Mouse (Mus musculus): ENCODE measurements around the gene Treh. TPM values are rescaled to one million over a fixed set of nuclear protein-coding genes. Genes with fewer than 3 reads are reported as not detected.
A peak's percentile ranks its signal among the peaks of the same experiment; 100 is the strongest.

The Treh gene
- polyA plus RNA-seq, 1 experiment from 2014 or later, result not detected

- Histone ChIP-seq H3K4me1 (ENCODE audit: control insufficient read depth, insufficient read depth, low read length) (no peaks in the 10 kb centered on the region), H3K9me3 (ENCODE audit: control insufficient read depth, low read length) (no peaks in the 10 kb centered on the region), H3K4me3 (ENCODE audit: low read depth, low read length) (no peak overlapping the region), H3K9ac (ENCODE audit: low read length) (no peak overlapping the region), H3K4me2 (ENCODE audit: low read depth, severe bottlenecking) (no peak overlapping the region), H3K27ac (replicated peaks; ENCODE audit: low read depth, low read length) (no peak overlapping the region), H3K36me3 (ENCODE audit: control insufficient read depth, insufficient read depth, low read length) (peaks cover 2% of the 10 kb centered on the region; the same call in 1 of the 2 replicates), H3K27me3 (ENCODE audit: control insufficient read depth, insufficient read depth, low read length) (no peaks in the 10 kb centered on the region)
- WGBS, result 95% methylated on average over 7 of the region's 7 CpGs
- DNase-seq (ENCODE audit: low spot score), result no peak
- no peak for ATAC-seq (ENCODE audit: insufficient number of reproducible peaks, low FRiP score, low TSS enrichment, low read depth)
Observed at GRCm38 (mm10) chr9:44643103-44643502, 29.9 kb upstream of the Treh start.

GRCm38 (mm10) chr9:44644186-44644585 is 28.8 kb upstream of the Treh start:
- no peaks in the 10 kb centered on the region for H3K4me1 ChIP-seq (ENCODE audit: control insufficient read depth, insufficient read depth, low read length)
- no peaks in the 10 kb centered on the region for H3K36me3 ChIP-seq (ENCODE audit: control insufficient read depth, insufficient read depth, low read length)
- no peaks in the 10 kb centered on the region for H3K9me3 ChIP-seq (ENCODE audit: control insufficient read depth, low read length)
- H3K27me3 ChIP-seq (ENCODE audit: control insufficient read depth, insufficient read depth, low read length), result no peaks in the 10 kb centered on the region
- 86% methylated on average over 2 of the region's 2 CpGs for WGBS
- no peak for ATAC-seq (ENCODE audit: insufficient number of reproducible peaks, low FRiP score, low TSS enrichment, low read depth)
- no peak overlapping the region for H3K9ac ChIP-seq (ENCODE audit: low read length)
- no peak for DNase-seq (ENCODE audit: low spot score)
- no peak overlapping the region for H3K27ac ChIP-seq (replicated peaks; ENCODE audit: low read depth, low read length)
- H3K4me3 ChIP-seq (ENCODE audit: low read depth, low read length), result no peak overlapping the region
- no peak overlapping the region for H3K4me2 ChIP-seq (ENCODE audit: low read depth, severe bottlenecking)

- WGBS, result 85% methylated on average over 5 of the region's 5 CpGs
- ATAC-seq (ENCODE audit: insufficient number of reproducible peaks, low FRiP score, low TSS enrichment, low read depth) (no peak), DNase-seq (ENCODE audit: low spot score) (no peak)
- Histone ChIP-seq H3K9ac (ENCODE audit: low read length) (no peak overlapping the region), H3K27ac (replicated peaks; ENCODE audit: low read depth, low read length) (no peak overlapping the region), H3K27me3 (ENCODE audit: control insufficient read depth, insufficient read depth, low read length) (no peaks in the 10 kb centered on the region), H3K36me3 (ENCODE audit: control insufficient read depth, insufficient read depth, low read length) (no peaks in the 10 kb centered on the region), H3K4me3 (ENCODE audit: low read depth, low read length) (no peak overlapping the region), H3K9me3 (ENCODE audit: control insufficient read depth, low read length) (no peaks in the 10 kb centered on the region), H3K4me2 (ENCODE audit: low read depth, severe bottlenecking) (no peak overlapping the region), H3K4me1 (ENCODE audit: control insufficient read depth, insufficient read depth, low read length) (no peaks in the 10 kb centered on the region)
Observed at GRCm38 (mm10) chr9:44645481-44645880, 27.6 kb upstream of the Treh start.

GRCm38 (mm10) chr9:44645924-44646323 is 27.1 kb upstream of the Treh start:
- Histone ChIP-seq H3K27ac (replicated peaks; ENCODE audit: low read depth, low read length) (no peak overlapping the region), H3K27me3 (ENCODE audit: control insufficient read depth, insufficient read depth, low read length) (no peaks in the 10 kb centered on the region), H3K4me3 (ENCODE audit: low read depth, low read length) (no peak overlapping the region), H3K9ac (ENCODE audit: low read length) (no peak overlapping the region), H3K4me1 (ENCODE audit: control insufficient read depth, insufficient read depth, low read length) (no peaks in the 10 kb centered on the region), H3K36me3 (ENCODE audit: control insufficient read depth, insufficient read depth, low read length) (no peaks in the 10 kb centered on the region), H3K4me2 (ENCODE audit: low read depth, severe bottlenecking) (no peak overlapping the region), H3K9me3 (ENCODE audit: control insufficient read depth, low read length) (no peaks in the 10 kb centered on the region)
- DNase-seq (ENCODE audit: low spot score) (no peak), ATAC-seq (ENCODE audit: insufficient number of reproducible peaks, low FRiP score, low TSS enrichment, low read depth) (no peak)
- WGBS, result 68% methylated on average over 15 of the region's 15 CpGs

GRCm38 (mm10) chr9:44646366-44646765 is 26.7 kb upstream of the Treh start:
- no peaks in the 10 kb centered on the region for H3K27me3 ChIP-seq (ENCODE audit: control insufficient read depth, insufficient read depth, low read length)
- no peak overlapping the region for H3K4me3 ChIP-seq (ENCODE audit: low read depth, low read length)
- no peak for DNase-seq (ENCODE audit: low spot score)
- no peaks in the 10 kb centered on the region for H3K36me3 ChIP-seq (ENCODE audit: control insufficient read depth, insufficient read depth, low read length)
- no peaks in the 10 kb centered on the region for H3K9me3 ChIP-seq (ENCODE audit: control insufficient read depth, low read length)
- H3K9ac ChIP-seq (ENCODE audit: low read length), result no peak overlapping the region
- no peaks in the 10 kb centered on the region for H3K4me1 ChIP-seq (ENCODE audit: control insufficient read depth, insufficient read depth, low read length)
- ATAC-seq (ENCODE audit: insufficient number of reproducible peaks, low FRiP score, low TSS enrichment, low read depth), result no peak
- H3K4me2 ChIP-seq (ENCODE audit: low read depth, severe bottlenecking), result no peak overlapping the region
- H3K27ac ChIP-seq (replicated peaks; ENCODE audit: low read depth, low read length), result no peak overlapping the region
- 89% methylated on average over 6 of the region's 6 CpGs for WGBS

GRCm38 (mm10) chr9:44647026-44647425 is 26.0 kb upstream of the Treh start:
- no peaks in the 10 kb centered on the region for H3K36me3 ChIP-seq (ENCODE audit: control insufficient read depth, insufficient read depth, low read length)
- 93% methylated on average over 8 of the region's 8 CpGs for WGBS
- H3K27ac ChIP-seq (replicated peaks; ENCODE audit: low read depth, low read length), result no peak overlapping the region
- DNase-seq (ENCODE audit: low spot score) (no peak), ATAC-seq (ENCODE audit: insufficient number of reproducible peaks, low FRiP score, low TSS enrichment, low read depth) (no peak)
- no peak overlapping the region for H3K4me3 ChIP-seq (ENCODE audit: low read depth, low read length)
- H3K4me2 ChIP-seq (ENCODE audit: low read depth, severe bottlenecking), result no peak overlapping the region
- H3K9me3 ChIP-seq (ENCODE audit: control insufficient read depth, low read length), result no peaks in the 10 kb centered on the region
- H3K4me1 ChIP-seq (ENCODE audit: control insufficient read depth, insufficient read depth, low read length), result no peaks in the 10 kb centered on the region
- H3K9ac ChIP-seq (ENCODE audit: low read length), result no peak overlapping the region
- H3K27me3 ChIP-seq (ENCODE audit: control insufficient read depth, insufficient read depth, low read length), result no peaks in the 10 kb centered on the region

- Histone ChIP-seq H3K27me3 (ENCODE audit: control insufficient read depth, insufficient read depth, low read length) (no peaks in the 10 kb centered on the region), H3K36me3 (ENCODE audit: control insufficient read depth, insufficient read depth, low read length) (no peaks in the 10 kb centered on the region), H3K4me2 (ENCODE audit: low read depth, severe bottlenecking) (no peak overlapping the region), H3K27ac (replicated peaks; ENCODE audit: low read depth, low read length) (no peak overlapping the region), H3K9ac (ENCODE audit: low read length) (no peak overlapping the region), H3K4me3 (ENCODE audit: low read depth, low read length) (no peak overlapping the region), H3K9me3 (ENCODE audit: control insufficient read depth, low read length) (no peaks in the 10 kb centered on the region), H3K4me1 (ENCODE audit: control insufficient read depth, insufficient read depth, low read length) (no peaks in the 10 kb centered on the region)
- no peak for DNase-seq (ENCODE audit: low spot score)
- ATAC-seq (ENCODE audit: insufficient number of reproducible peaks, low FRiP score, low TSS enrichment, low read depth), result no peak
- 86% methylated on average over 4 of the region's 4 CpGs for WGBS
Observed at GRCm38 (mm10) chr9:44647656-44648055, 25.4 kb upstream of the Treh start.

- DNase-seq (ENCODE audit: low spot score) (no peak), ATAC-seq (ENCODE audit: insufficient number of reproducible peaks, low FRiP score, low TSS enrichment, low read depth) (no peak)
- H3K9me3 ChIP-seq (ENCODE audit: control insufficient read depth, low read length), result no peaks in the 10 kb centered on the region
- H3K4me3 ChIP-seq (ENCODE audit: low read depth, low read length), result no peak overlapping the region
- no peaks in the 10 kb centered on the region for H3K4me1 ChIP-seq (ENCODE audit: control insufficient read depth, insufficient read depth, low read length)
- no peak overlapping the region for H3K27ac ChIP-seq (replicated peaks; ENCODE audit: low read depth, low read length)
- no peak overlapping the region for H3K9ac ChIP-seq (ENCODE audit: low read length)
- no peak overlapping the region for H3K4me2 ChIP-seq (ENCODE audit: low read depth, severe bottlenecking)
- no peaks in the 10 kb centered on the region for H3K36me3 ChIP-seq (ENCODE audit: control insufficient read depth, insufficient read depth, low read length)
- H3K27me3 ChIP-seq (ENCODE audit: control insufficient read depth, insufficient read depth, low read length), result no peaks in the 10 kb centered on the region
- WGBS, result 85% methylated on average over 7 of the region's 7 CpGs
Observed at GRCm38 (mm10) chr9:44648881-44649281, 24.2 kb upstream of the Treh start.

- H3K4me3 ChIP-seq (ENCODE audit: low read depth, low read length), result no peak overlapping the region
- ATAC-seq (ENCODE audit: insufficient number of reproducible peaks, low FRiP score, low TSS enrichment, low read depth) (no peak), DNase-seq (ENCODE audit: low spot score) (peak; percentile 70)
- H3K9me3 ChIP-seq (ENCODE audit: control insufficient read depth, low read length), result no peaks in the 10 kb centered on the region
- H3K27ac ChIP-seq (replicated peaks; ENCODE audit: low read depth, low read length), result no peak overlapping the region
- no peak overlapping the region for H3K9ac ChIP-seq (ENCODE audit: low read length)
- no peaks in the 10 kb centered on the region for H3K36me3 ChIP-seq (ENCODE audit: control insufficient read depth, insufficient read depth, low read length)
- H3K27me3 ChIP-seq (ENCODE audit: control insufficient read depth, insufficient read depth, low read length), result no peaks in the 10 kb centered on the region
- 14% methylated on average over 8 of the region's 8 CpGs for WGBS
- H3K4me1 ChIP-seq (ENCODE audit: control insufficient read depth, insufficient read depth, low read length), result no peaks in the 10 kb centered on the region
- H3K4me2 ChIP-seq (ENCODE audit: low read depth, severe bottlenecking), result no peak overlapping the region
Observed at GRCm38 (mm10) chr9:44652027-44652426, 21.0 kb upstream of the Treh start.

Data from limb, embryonic 11.5 days (tissue).